Mouse (Mus musculus) kidney, postnatal 14 days (tissue): ENCODE measurements at regions not wholly inside any gene's neighbourhood (a gene's known extent, or its start where the extent isn't known, plus 50 kb on each side); places are given as distances from the start of the nearest gene placed in this dataset.
A peak's percentile ranks its signal among the peaks of the same experiment; 100 is the strongest.

Source experiments
- DNase-seq: peaks from one replicate; pipeline ENCODE4 v3.0.0; 2022; ENCODE audit warnings: mixed read lengths

GRCm38 (mm10) chr13:57169621-57170020 lies 273.8 kb upstream of the Trpc7 start:
- no peak for DNase-seq

- DNase-seq: no peak
These were observed 269.6 kb upstream of the Trpc7 start for GRCm38 (mm10) chr13:57165367-57165766.

- DNase-seq: no peak
These were observed 257.0 kb upstream of the Trpc7 start for GRCm38 (mm10) chr13:57152787-57153186.

GRCm38 (mm10) chr13:57147623-57148022 lies 251.8 kb upstream of the Trpc7 start:
- DNase-seq: no peak

- DNase-seq: no peak
These were observed 250.9 kb upstream of the Trpc7 start for GRCm38 (mm10) chr13:57146708-57147107.

- no peak for DNase-seq
These were observed 250.0 kb upstream of the Trpc7 start for GRCm38 (mm10) chr13:57145782-57146181.

- peak; percentile 17 for DNase-seq
These were observed 247.1 kb upstream of the Trpc7 start for GRCm38 (mm10) chr13:57142851-57143250.

GRCm38 (mm10) chr13:57142441-57142840 lies 246.6 kb upstream of the Trpc7 start:
- no peak for DNase-seq

- DNase-seq: no peak
These were observed 220.1 kb upstream of the Trpc7 start for GRCm38 (mm10) chr13:57115936-57116335.

GRCm38 (mm10) chr13:57107956-57108355 lies 212.2 kb upstream of the Trpc7 start:
- DNase-seq: no peak

- no peak for DNase-seq
These were observed 203.8 kb upstream of the Trpc7 start for GRCm38 (mm10) chr13:57099601-57100000.

- DNase-seq: no peak
These were observed 196.1 kb upstream of the Trpc7 start for GRCm38 (mm10) chr13:57091886-57092285.

- DNase-seq: no peak
These were observed 193.7 kb upstream of the Trpc7 start for GRCm38 (mm10) chr13:57089381-57090075.

GRCm38 (mm10) chr13:57087966-57088365 lies 192.2 kb upstream of the Trpc7 start:
- DNase-seq: no peak

GRCm38 (mm10) chr13:57087398-57087797 lies 191.6 kb upstream of the Trpc7 start:
- no peak for DNase-seq

GRCm38 (mm10) chr13:57083751-57084150 lies 188.0 kb upstream of the Trpc7 start:
- no peak for DNase-seq

GRCm38 (mm10) chr13:57070479-57070878 lies 174.7 kb upstream of the Trpc7 start:
- DNase-seq: no peak

- no peak for DNase-seq
These were observed 165.9 kb upstream of the Trpc7 start for GRCm38 (mm10) chr13:57061656-57062055.

- DNase-seq: peak; percentile 4
These were observed 165.3 kb upstream of the Trpc7 start for GRCm38 (mm10) chr13:57061074-57061473.

- DNase-seq: no peak
These were observed 161.0 kb upstream of the Trpc7 start for GRCm38 (mm10) chr13:57056786-57057185.

- no peak for DNase-seq
These were observed 159.8 kb upstream of the Trpc7 start for GRCm38 (mm10) chr13:57055409-57056195.

- no peak for DNase-seq
These were observed 157.6 kb upstream of the Trpc7 start for GRCm38 (mm10) chr13:57053361-57053760.

- DNase-seq: peak; percentile 37
These were observed 150.3 kb upstream of the Trpc7 start for GRCm38 (mm10) chr13:57046130-57046529.

GRCm38 (mm10) chr13:57044455-57044854 lies 148.7 kb upstream of the Trpc7 start:
- no peak for DNase-seq
